Comparison of ENCODE assay signal across 8 mouse cellular contexts in the genomic region with DNA sequence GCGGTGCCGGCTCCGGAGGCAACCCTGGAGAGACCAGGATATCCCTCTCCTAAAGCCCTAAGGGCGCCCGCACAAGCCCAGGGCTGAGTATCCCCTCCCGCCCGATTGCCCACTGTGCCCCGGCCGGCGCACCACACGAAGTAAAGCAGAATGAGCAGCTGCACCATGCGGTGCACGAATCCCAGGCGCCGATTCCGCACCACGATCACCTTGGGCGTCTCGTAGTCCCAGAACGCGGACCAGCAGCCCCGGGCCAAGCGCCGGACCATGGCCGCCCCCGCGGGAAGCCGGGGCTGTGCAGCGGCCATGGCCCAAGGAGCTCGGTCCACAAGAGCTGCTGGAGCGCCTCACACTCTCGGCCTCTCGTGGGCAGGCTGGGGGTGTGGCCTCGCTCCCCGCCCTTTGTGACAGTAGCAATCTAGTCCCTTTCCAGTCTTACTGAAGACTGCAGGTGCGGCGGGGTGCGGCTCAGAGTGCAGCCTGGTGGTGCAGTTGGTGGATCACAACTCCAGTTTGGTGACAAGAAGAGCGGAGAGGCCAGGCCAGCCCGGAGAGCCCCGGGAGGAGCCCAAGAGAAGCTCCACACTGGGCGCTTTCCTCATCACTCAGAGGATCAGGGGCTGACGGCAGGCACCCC. TPM values are rescaled to one million over a fixed set of nuclear protein-coding genes. Genes with fewer than 3 reads are reported as not detected.
DNase-seq lines count a peak whose midpoint lies in the region; ATAC-seq lines count a peak whose summit lies in the region.

A gene (minus strand): TSS at position 565 of the 637 bp plus-strand sequence.

- peak within 1 kb of the TSS; percentile 87 for H3K4me2 ChIP-seq in neural tube, embryonic 14.5 days (ENCODE audit: low read depth, low read length)

- no peaks in the 10 kb centered on the region for H3K36me3 ChIP-seq in neural tube, embryonic 14.5 days (ENCODE audit: control insufficient read depth, insufficient read depth, low read length)

- intact Hi-C loops in gastrocnemius, postnatal 14 days (cut with DNase I; ENCODE audit: low total_unique reads) = no loop called here

- DNase-seq in cerebellum, adult 9-11 months = peak; percentile 28
- no peak for DNase-seq in cerebellum, adult 9-10 months
- peak; percentile 24 for DNase-seq in c-Kit-positive CD71-negative TER-119-negative erythroid progenitor cells, embryonic 14.5 days (ENCODE audit: low read depth)
- DNase-seq in gastrocnemius, postnatal 14 days = peak; percentile 38
- peak; percentile 66 for DNase-seq in kidney, adult 18-20 months
- peak; percentile 67 to 72 for DNase-seq in lung, adult 18-20 months

- peak; percentile 49; the same call in 1 of the 2 replicates for ATAC-seq in neural tube, embryonic 14.5 days (ENCODE audit: low read depth)
- ATAC-seq in erythroid progenitor cell, adult 5-6 weeks (replicated peaks; ENCODE audit: low FRiP score, poor library complexity, severe bottlenecking) = no peak

- peaks cover 7% of the 10 kb centered on the region; the same call in 1 of the 2 replicates for H3K27me3 ChIP-seq in neural tube, embryonic 14.5 days (ENCODE audit: control insufficient read depth, insufficient read depth, low read length)

- H3K4me3 ChIP-seq in neural tube, embryonic 14.5 days (ENCODE audit: low read depth, low read length) = peak within 1 kb of the TSS; percentile 46

- H3K9me3 ChIP-seq in neural tube, embryonic 14.5 days (ENCODE audit: control insufficient read depth, low read length) = no peaks in the 10 kb centered on the region

- peak within 1 kb of the TSS; percentile 63 for H3K9ac ChIP-seq in neural tube, embryonic 14.5 days (replicated peaks; ENCODE audit: low read depth, low read length)

- H3K4me1 ChIP-seq in neural tube, embryonic 14.5 days (ENCODE audit: control insufficient read depth, insufficient read depth, low read length) = peaks cover 6% of the 10 kb centered on the region; the same call in 1 of the 2 replicates

- no peak within 1 kb of the TSS for H3K27ac ChIP-seq in neural tube, embryonic 14.5 days (ENCODE audit: low read depth, low read length)

- 1% methylated on average over 42 of the region's 43 CpGs for WGBS in neural tube, embryonic 14.5 days

RNA-seq across cellular contexts. Expression of the gene that starts here (rescaled TPM):
- not detected for total RNA-seq in gastrocnemius, postnatal 14 days (2021)
- 9.0 and 10.0 TPM in 2 replicates for polyA plus RNA-seq in neural tube, embryonic 14.5 days (2014; fragmentation: Nextera tagmentation; extraction: Ambion mirVana)
- not detected in 2 replicates for total RNA-seq in erythroid progenitor cell, adult 5-6 weeks (2015; ENCODE audit: low replicate concordance)
- not detected in 2 replicates for total RNA-seq in erythroid progenitor cell, adult 5-6 weeks (2017; ENCODE audit: low replicate concordance)

Comparison
In these comparisons a context has a peak if more than half of its experiments do, and no peak if none do; other contexts are left out.
1. Peak in DNase-seq in gastrocnemius, postnatal 14 days; RNA of the gene not detected or under 1 TPM.